Mouse (Mus musculus) adipocyte (in vitro differentiated cells): ENCODE measurements at regions not wholly inside any gene's neighbourhood (a gene's known extent, or its start where the extent isn't known, plus 50 kb on each side); places are given as distances from the start of the nearest gene placed in this dataset.

Experiments used
- DNase-seq: peaks from one replicate; pipeline ENCODE4 v3.0.0-alpha.2; 2016; ENCODE audit warnings: low spot score

GRCm38 (mm10) chr14:105841888-105842287, 54.7 kb downstream of the Spry2 start:
- no peak for DNase-seq

DNA sequence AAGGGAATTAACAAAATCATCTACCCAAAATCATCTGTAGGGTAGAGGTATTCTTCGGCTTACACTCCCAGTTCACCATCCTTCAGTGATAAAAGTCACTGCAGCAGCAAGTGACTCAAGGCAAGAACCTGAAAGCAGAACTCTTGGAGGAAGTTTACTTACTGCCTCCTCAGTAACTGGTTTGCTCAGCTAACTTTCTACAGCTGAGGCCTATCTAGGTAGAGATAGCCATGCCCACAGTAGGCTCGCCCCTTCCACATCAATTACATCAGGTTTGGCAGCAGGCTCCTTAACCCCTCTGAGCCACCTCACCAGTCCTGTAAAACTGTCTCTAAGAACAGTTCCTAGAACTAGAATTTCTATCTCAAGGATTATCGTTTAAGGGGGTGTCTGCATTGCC, 59.1 kb downstream of the Spry2 start:
- no peak for DNase-seq

DNA sequence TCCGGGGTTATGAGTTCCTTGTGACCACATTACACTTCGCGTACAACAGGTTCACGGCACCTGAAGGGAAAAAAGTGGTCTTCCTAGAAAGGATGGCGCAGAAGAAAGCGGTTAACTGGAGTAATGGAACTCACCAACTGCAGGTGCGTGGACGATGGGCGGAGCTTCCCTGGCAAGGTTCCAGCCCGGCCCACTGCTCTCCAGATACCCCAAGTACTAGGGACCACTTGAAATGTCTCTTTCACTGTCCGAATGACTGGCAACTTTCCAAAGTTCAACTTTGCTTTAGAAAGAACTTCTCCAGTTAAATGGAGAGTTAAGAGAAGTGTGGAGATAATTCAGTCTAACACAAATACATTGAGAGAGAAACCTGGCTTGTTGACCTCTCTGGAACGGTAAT, 65.9 kb downstream of the Spry2 start:
- no peak for DNase-seq

GRCm38 (mm10) chr14:105830301-105830700, 66.3 kb downstream of the Spry2 start:
- DNase-seq, result no peak

DNA sequence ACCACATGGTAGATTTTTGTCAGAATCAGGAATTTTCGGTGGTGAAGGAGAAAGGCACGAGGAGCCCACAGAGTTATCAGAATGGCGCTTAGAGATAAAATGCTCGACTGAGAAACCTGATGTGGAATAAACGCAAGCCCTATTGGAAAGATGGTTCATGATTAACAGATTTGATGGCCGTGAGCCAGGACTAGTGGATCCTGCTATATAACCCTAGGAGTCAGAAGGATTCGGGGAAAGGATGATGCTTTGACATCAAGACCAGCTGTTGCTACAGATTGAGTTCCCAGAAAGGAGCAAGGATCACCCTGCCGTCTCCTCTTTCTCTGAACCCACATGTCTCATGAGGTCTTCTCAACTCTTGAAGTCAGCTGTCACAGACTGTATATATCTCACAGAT, 73.5 kb downstream of the Spry2 start:
- DNase-seq, result no peak

DNA sequence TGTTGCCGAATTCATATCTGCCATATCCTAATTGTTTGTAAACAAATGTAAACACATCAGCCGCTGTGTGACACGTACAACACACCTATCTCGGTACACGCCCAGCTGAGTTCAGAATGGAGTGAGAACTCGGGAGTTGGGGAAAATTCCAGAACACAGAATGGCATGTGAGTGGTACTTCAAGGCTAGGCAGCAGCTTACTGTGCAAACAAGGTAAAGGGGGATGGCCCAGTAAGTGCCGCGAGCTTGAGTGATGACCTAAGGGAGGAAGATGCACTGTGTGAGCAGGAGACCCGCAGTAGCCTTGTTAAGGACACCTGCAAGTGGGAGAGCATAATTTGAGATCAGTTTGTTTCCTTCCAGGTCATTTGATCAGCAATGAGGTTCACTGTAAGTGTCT, 74.0 kb downstream of the Spry2 start:
- DNase-seq, result no peak

GRCm38 (mm10) chr14:105819534-105819933, 77.1 kb downstream of the Spry2 start:
- DNase-seq, result no peak

DNA sequence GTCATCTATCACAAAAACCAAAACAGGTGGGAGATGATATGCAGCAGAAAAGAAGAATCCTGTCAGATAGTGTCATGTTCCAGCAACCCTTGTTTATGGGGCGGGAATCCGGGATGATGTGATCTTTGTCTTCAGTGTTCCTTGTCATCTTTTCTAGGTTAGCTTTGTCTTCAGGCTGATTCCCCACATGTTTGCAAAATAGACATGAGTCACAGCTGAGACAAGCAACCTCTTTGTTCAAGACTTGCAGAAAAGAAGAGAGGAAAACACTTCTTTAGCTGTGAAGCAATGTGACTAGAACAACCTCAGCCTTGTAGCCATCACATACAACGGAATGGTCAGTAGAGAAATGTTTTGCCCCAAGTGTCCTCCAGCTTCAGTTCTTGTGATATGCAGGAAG, 77.8 kb downstream of the Spry2 start:
- DNase-seq, result no peak

GRCm38 (mm10) chr14:105817481-105817880, 79.1 kb downstream of the Spry2 start:
- no peak for DNase-seq

DNA sequence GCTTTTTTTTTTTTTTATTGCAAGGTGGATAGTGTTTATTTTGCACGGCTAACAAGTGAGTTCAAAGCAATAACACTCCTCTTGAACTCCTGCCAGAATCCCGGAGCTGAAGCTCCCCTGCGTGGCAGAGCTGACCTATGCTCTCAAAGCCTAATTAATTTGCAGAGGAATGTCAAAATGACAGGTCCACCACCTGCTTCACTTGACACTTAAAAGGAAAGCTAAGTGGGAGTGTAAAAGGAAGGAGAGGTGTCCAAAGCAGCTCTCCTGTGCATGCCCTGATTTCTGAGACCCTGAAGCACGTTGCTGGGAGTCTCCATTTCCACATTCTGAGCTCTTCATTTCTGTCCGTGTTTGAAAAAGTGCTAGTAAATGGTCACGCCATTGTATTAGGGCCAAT, 80.8 kb downstream of the Spry2 start:
- DNase-seq, result no peak

DNA sequence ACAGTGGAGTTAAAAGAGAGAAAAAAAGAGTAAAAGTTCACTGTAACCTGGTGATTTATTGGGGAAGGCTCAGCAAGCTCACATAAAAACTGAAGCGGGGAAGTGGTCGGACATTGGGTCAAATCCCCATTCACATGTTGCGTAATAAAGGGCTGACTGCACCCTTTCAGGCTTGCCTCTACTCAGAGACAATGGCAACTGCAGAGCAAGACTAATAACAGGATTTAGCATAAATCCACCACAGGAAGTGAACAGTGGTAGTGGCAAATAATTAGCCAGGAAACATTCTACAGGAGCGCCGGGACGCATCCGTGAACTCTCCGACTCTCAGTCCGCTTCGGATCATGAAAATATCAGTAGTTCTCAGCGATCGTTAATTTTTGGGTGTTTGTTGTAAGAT, 81.3 kb downstream of the Spry2 start:
- no peak for DNase-seq

GRCm38 (mm10) chr14:105813661-105814060, 83.0 kb downstream of the Spry2 start:
- no peak for DNase-seq

DNA sequence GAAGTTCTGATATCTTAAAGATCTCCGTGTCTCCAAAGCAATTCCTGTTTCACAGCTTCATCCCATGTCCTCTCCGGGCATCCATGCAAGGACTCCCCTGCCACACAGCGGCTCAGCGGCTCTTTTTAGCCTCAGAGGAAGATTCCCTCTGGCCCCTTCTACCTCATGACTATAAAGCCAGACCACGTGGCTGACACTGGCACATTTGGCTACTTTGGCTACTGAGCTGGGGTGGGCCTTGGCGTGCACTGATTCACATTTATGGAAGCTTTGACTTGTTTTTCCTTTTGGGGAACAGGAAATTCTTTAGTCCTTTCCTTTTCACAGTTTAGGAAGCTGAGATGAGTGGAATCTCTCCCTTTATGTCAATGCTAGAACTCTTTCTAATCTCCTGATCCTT, 83.5 kb downstream of the Spry2 start:
- no peak for DNase-seq

- DNase-seq, result no peak
Observed at GRCm38 (mm10) chr14:105805762-105806161, 90.9 kb downstream of the Spry2 start.

- no peak for DNase-seq
Observed at GRCm38 (mm10) chr14:105805362-105805761, 91.3 kb downstream of the Spry2 start.

GRCm38 (mm10) chr14:105804761-105805160, 91.9 kb downstream of the Spry2 start:
- DNase-seq, result peak; percentile 50

GRCm38 (mm10) chr14:105803281-105803680, 93.3 kb downstream of the Spry2 start:
- no peak for DNase-seq

GRCm38 (mm10) chr14:105802529-105803280, 93.9 kb downstream of the Spry2 start:
- DNase-seq, result no peak

- no peak for DNase-seq
Observed at GRCm38 (mm10) chr14:105800142-105800925, 96.3 kb downstream of the Spry2 start.

- DNase-seq, result no peak
Observed at GRCm38 (mm10) chr14:105799401-105799861, 97.2 kb downstream of the Spry2 start.

DNA sequence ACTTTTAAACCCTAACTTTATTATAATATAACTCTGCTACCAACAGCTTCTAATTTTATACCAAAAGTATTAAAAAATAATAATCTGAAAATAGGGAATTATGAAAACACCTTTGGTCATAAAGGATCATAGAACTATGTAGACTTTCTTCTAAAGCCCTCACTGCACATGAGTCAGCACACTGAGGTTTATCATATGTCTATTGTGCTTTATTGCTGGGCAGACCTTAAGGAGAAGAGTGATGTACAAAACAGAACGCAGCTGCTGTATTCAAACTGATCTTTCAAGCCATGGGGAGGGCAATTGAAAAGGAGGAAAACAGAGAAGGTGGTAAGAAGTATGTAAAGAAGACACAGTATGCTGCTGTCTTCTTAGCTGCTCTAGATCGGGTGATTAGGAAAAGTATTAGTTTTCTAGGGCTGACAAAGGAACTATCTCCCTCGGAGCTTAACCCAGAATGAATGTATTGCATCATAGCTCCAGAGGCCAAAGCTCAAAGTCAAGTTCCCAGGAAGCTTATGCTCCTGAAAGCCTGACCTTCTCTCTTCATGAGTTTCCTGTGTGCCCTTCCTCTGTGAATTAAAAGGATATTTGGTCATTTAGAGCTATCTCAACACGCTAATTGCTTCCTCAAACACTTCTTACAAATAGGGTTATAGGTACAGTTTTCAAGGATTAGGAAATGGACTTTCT, 103.5 kb downstream of the Spry2 start:
- no peak for DNase-seq

- DNase-seq, result no peak
Observed at GRCm38 (mm10) chr14:105790441-105790840, 106.2 kb downstream of the Spry2 start.

GRCm38 (mm10) chr14:105783428-105783827, 113.2 kb downstream of the Spry2 start:
- DNase-seq, result no peak
